Mouse (Mus musculus): ENCODE data around the gene Bptf. TPM values are rescaled to one million over a fixed set of nuclear protein-coding genes. Genes with fewer than 3 reads are reported as not detected.
A peak's percentile ranks its signal among the peaks of the same experiment; 100 is the strongest.
"Not testable (repeated sequence)": the region's sequence is repeated elsewhere in the genome, so short reads cannot be mapped to it uniquely, and the experiment has no call there.

The Bptf gene
- total RNA-seq, 2 experiments from 2014 or later, result 62.7 to 68.0 TPM

GRCm38 (mm10) chr11:107117789-107118188, 14.1 kb downstream of the Bptf start:
- no peak for DNase-seq (ENCODE audit: low spot score in 2 of 2)

- DNase-seq (ENCODE audit: low spot score in 2 of 2), result no peak
Measured at GRCm38 (mm10) chr11:107113881-107114557, 17.9 kb downstream of the Bptf start.

- DNase-seq (ENCODE audit: low spot score in 2 of 2), result no peak
Measured at GRCm38 (mm10) chr11:107113112-107113511, 18.8 kb downstream of the Bptf start.

- DNase-seq (ENCODE audit: low spot score in 2 of 2), result no peak
Measured at GRCm38 (mm10) chr11:107109669-107110068, 22.3 kb downstream of the Bptf start.

- no peak for DNase-seq (ENCODE audit: low spot score in 2 of 2)
Measured at GRCm38 (mm10) chr11:107108892-107109291, 23.0 kb downstream of the Bptf start.

- DNase-seq (ENCODE audit: low spot score in 2 of 2), result no peak
Measured at GRCm38 (mm10) chr11:107107725-107108078, 24.2 kb downstream of the Bptf start.

- DNase-seq (ENCODE audit: low spot score in 2 of 2), result no peak
Measured at GRCm38 (mm10) chr11:107106978-107107724, 24.8 kb downstream of the Bptf start.

GRCm38 (mm10) chr11:107106461-107106860, 25.5 kb downstream of the Bptf start:
- DNase-seq (ENCODE audit: low spot score in 2 of 2), result no peak

- DNase-seq (ENCODE audit: low spot score in 2 of 2), result peak; percentile 51 to 58
Measured at GRCm38 (mm10) chr11:107105227-107105626, 26.7 kb downstream of the Bptf start.

GRCm38 (mm10) chr11:107103736-107104135, 28.2 kb downstream of the Bptf start:
- DNase-seq (ENCODE audit: low spot score in 2 of 2), result no peak

GRCm38 (mm10) chr11:107103224-107103589, 28.7 kb downstream of the Bptf start:
- no peak for DNase-seq (ENCODE audit: low spot score in 2 of 2)

- no peak for DNase-seq (ENCODE audit: low spot score in 2 of 2)
Measured at GRCm38 (mm10) chr11:107102465-107103223, 29.3 kb downstream of the Bptf start.

- DNase-seq (ENCODE audit: low spot score in 2 of 2), result no peak
Measured at GRCm38 (mm10) chr11:107096973-107097372, 35.0 kb downstream of the Bptf start.

GRCm38 (mm10) chr11:107093871-107094270, 38.1 kb downstream of the Bptf start:
- no peak for DNase-seq (ENCODE audit: low spot score in 2 of 2)

GRCm38 (mm10) chr11:107092637-107093036, 39.3 kb downstream of the Bptf start:
- no peak for DNase-seq (ENCODE audit: low spot score in 2 of 2)

GRCm38 (mm10) chr11:107085866-107086265, 46.1 kb downstream of the Bptf start:
- no peak for DNase-seq (ENCODE audit: low spot score in 2 of 2)

GRCm38 (mm10) chr11:107083480-107083879, 48.4 kb downstream of the Bptf start:
- no peak for DNase-seq (ENCODE audit: low spot score in 2 of 2)

- DNase-seq (ENCODE audit: low spot score in 2 of 2), result no peak
Measured at GRCm38 (mm10) chr11:107065216-107065785, 66.6 kb downstream of the Bptf start.

GRCm38 (mm10) chr11:107064590-107064989, 67.3 kb downstream of the Bptf start:
- DNase-seq (ENCODE audit: low spot score in 2 of 2), result no peak

- no peak for DNase-seq (ENCODE audit: low spot score in 2 of 2)
Measured at GRCm38 (mm10) chr11:107063067-107063466, 68.9 kb downstream of the Bptf start.

GRCm38 (mm10) chr11:107060941-107061340, 71.0 kb downstream of the Bptf start:
- DNase-seq (ENCODE audit: low spot score in 2 of 2), result peak in 1 of 2 experiments; percentile 67

- not testable (repeated sequence) for DNase-seq (ENCODE audit: low spot score in 2 of 2)
Measured at GRCm38 (mm10) chr11:107059634-107060033, 72.3 kb downstream of the Bptf start.

Measured in layer of hippocampus, postnatal 14 days (tissue).